Mouse (Mus musculus): ENCODE measurements around the gene Olfr1231. TPM values are rescaled to one million over a fixed set of nuclear protein-coding genes. Genes with fewer than 3 reads are reported as not detected.

Olfr1231 gene
- not detected for polyA plus RNA-seq (2015; fragmentation: Illumina TruSeq; extraction: RNeasy Lipid Tissue Mini Kit (QIAGEN cat#74804); ENCODE audit: low read depth, low replicate concordance)

DNA sequence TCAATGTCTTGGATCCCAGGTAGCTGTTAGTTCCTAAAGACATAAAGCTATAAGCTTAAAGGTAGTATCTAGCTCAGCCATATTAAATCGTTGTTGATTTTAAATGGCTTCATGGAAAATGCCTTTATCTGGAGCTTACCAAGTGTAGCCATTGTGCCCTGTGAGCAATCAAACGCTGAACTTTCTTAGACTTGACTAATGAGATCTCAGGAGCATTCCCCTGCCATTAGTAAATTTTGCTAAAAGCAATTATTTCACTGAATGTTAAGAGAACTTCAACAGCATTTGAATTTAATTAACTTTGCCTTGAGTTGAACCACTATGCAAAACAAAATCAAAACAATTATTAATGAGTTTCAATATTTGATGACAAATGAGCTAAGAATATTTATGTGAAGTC lies at the start of gene Olfr1231:
Olfr1231 (minus strand) TSS at position 101 of the 400 bp plus-strand sequence.

DNA sequence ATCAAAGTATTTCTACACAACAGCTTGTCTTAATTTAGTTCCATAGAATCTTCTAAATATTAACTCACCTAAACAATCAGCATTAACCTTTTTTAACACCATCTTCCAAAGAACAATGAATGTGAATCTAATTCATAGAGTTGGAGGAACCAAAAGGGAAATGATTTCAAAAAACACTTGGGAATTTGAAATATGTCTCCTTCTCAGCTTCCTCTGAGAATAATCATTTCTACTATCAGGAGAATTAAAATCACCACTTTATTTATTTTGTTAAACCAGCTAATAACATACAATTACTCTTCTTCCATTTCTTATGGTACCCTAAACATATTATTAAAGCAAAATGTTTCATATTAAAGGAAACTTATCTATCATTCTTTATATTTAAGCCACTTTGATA lies 35.4 kb upstream of the Olfr1231 start, which contains the start of gene Olfr1233:
Olfr1233 (minus strand) TSS at position 101 of the 400 bp plus-strand sequence.

DNA sequence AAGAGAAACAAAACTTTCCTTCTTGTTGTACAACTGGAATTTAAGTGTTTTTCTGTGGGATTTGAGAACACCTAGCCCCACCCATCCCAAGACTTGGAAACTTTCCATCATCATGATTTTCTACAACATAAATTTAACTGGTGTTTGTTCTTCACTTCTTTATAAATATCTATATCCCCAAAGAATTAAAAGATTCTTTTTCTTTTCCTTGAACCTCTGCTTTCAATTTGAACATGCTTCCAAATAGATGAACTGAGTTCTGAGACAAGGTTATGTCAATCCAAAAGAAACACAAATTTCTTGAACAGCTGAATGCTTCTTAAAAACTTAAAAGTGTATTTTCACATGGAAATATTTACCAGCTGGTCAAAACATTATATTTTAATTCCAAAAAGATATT lies 22.7 kb upstream of the Olfr1231 start, which contains the start of gene Olfr1232:
Olfr1232 (minus strand) TSS at position 101 of the 400 bp plus-strand sequence.

DNA sequence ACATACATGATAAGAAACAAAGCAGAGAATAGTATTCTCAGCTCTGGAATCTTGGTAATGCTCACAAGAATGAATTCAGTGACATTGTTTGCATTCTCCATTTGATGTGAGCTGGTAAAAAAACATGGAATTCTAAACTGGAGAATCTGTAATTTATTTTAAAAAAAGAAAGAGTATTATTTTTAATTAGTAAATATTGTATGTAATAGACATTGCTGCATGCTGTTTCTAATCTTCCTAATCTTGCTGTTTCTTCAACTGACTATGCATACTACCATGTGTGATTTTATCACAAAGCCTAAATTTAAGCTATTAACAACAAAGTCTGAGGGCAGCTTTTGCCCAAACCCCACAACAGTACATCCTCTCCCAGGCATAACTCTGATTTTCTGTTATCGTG lies 9.7 kb downstream of the Olfr1231 start, which contains the start of gene Olfr1230:
Olfr1230 (minus strand) TSS at position 101 of the 400 bp plus-strand sequence.

DNA sequence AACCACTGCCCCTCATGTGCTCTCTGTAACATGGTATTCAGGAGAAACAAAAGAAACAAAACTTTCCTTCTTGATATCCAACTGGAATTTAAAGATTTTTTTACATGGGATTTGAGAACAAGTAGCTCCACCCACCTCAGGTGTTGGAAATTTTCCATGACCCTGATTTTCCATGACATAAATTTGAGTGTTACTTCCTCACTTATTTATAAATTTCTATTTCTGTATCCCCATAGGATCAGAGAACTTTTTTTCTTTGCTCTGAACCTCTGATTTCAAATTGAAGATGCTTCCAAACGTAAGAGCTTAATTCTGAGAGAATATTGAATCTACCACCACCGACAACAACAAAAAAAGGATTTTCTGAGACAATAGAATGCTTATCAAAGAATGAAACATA lies 19.0 kb downstream of the Olfr1231 start, which contains the start of gene Olfr1229:
Olfr1229 (minus strand) TSS at position 101 of the 400 bp plus-strand sequence.

DNA sequence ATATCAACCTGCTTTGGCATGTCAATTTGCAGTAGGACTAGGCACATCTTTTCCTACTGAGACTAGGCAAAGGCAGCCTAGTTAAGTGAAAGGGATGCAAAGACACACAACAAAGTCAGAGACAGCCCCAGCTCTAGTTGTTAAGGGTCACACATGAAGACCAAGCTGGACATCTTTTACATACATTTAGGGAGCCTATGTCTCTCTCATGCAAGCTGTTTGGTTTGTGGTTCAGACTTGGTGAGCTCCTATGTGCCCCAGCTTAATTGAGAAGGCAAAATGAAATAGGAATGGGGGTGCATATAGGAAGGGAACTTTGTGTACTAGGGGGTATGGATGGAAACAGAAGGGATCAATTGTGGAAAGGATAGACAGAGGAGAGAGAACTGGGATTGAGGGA lies 52.9 kb downstream of the Olfr1231 start, which contains the start of gene Olfr1228:
Olfr1228 (minus strand) TSS at position 101 of the 400 bp plus-strand sequence.

Other genes starting within 250 kb of the Olfr1231 start
- gene Olfr1218, start 245.9 kb downstream of the Olfr1231 start, polyA plus RNA-seq (2015; fragmentation: Illumina TruSeq; extraction: RNeasy Lipid Tissue Mini Kit (QIAGEN cat#74804); ENCODE audit: low read depth, low replicate concordance) = not detected
- gene Olfr1219, start 223.6 kb downstream of the Olfr1231 start, polyA plus RNA-seq (2015; fragmentation: Illumina TruSeq; extraction: RNeasy Lipid Tissue Mini Kit (QIAGEN cat#74804); ENCODE audit: low read depth, low replicate concordance) = not detected
- not detected for gene Olfr1220, start 200.2 kb downstream of the Olfr1231 start, polyA plus RNA-seq (2015; fragmentation: Illumina TruSeq; extraction: RNeasy Lipid Tissue Mini Kit (QIAGEN cat#74804); ENCODE audit: low read depth, low replicate concordance)
- not detected for gene Olfr1221, start 189.8 kb downstream of the Olfr1231 start, polyA plus RNA-seq (2015; fragmentation: Illumina TruSeq; extraction: RNeasy Lipid Tissue Mini Kit (QIAGEN cat#74804); ENCODE audit: low read depth, low replicate concordance)
- gene Olfr1222, start 174.0 kb downstream of the Olfr1231 start, polyA plus RNA-seq (2015; fragmentation: Illumina TruSeq; extraction: RNeasy Lipid Tissue Mini Kit (QIAGEN cat#74804); ENCODE audit: low read depth, low replicate concordance) = not detected
- not detected for gene Olfr1223, start 155.5 kb downstream of the Olfr1231 start, polyA plus RNA-seq (2015; fragmentation: Illumina TruSeq; extraction: RNeasy Lipid Tissue Mini Kit (QIAGEN cat#74804); ENCODE audit: low read depth, low replicate concordance)
- gene Olfr1224-ps1, start 143.0 kb downstream of the Olfr1231 start, polyA plus RNA-seq (2015; fragmentation: Illumina TruSeq; extraction: RNeasy Lipid Tissue Mini Kit (QIAGEN cat#74804); ENCODE audit: low read depth, low replicate concordance) = not detected
- not detected for gene Olfr1225, start 132.4 kb downstream of the Olfr1231 start, polyA plus RNA-seq (2015; fragmentation: Illumina TruSeq; extraction: RNeasy Lipid Tissue Mini Kit (QIAGEN cat#74804); ENCODE audit: low read depth, low replicate concordance)
- not detected for gene Olfr1226, start 107.0 kb downstream of the Olfr1231 start, polyA plus RNA-seq (2015; fragmentation: Illumina TruSeq; extraction: RNeasy Lipid Tissue Mini Kit (QIAGEN cat#74804); ENCODE audit: low read depth, low replicate concordance)
- not detected for gene Olfr1228, start 53.0 kb downstream of the Olfr1231 start, polyA plus RNA-seq (2015; fragmentation: Illumina TruSeq; extraction: RNeasy Lipid Tissue Mini Kit (QIAGEN cat#74804); ENCODE audit: low read depth, low replicate concordance)
- not detected for gene Olfr1229, start 19.1 kb downstream of the Olfr1231 start, polyA plus RNA-seq (2015; fragmentation: Illumina TruSeq; extraction: RNeasy Lipid Tissue Mini Kit (QIAGEN cat#74804); ENCODE audit: low read depth, low replicate concordance)
- not detected for gene Olfr1230, start 9.8 kb downstream of the Olfr1231 start, polyA plus RNA-seq (2015; fragmentation: Illumina TruSeq; extraction: RNeasy Lipid Tissue Mini Kit (QIAGEN cat#74804); ENCODE audit: low read depth, low replicate concordance)
- not detected for gene Olfr1232, start 22.6 kb upstream of the Olfr1231 start, polyA plus RNA-seq (2015; fragmentation: Illumina TruSeq; extraction: RNeasy Lipid Tissue Mini Kit (QIAGEN cat#74804); ENCODE audit: low read depth, low replicate concordance)
- gene Olfr1233, start 35.3 kb upstream of the Olfr1231 start, polyA plus RNA-seq (2015; fragmentation: Illumina TruSeq; extraction: RNeasy Lipid Tissue Mini Kit (QIAGEN cat#74804); ENCODE audit: low read depth, low replicate concordance) = not detected
- gene Olfr1234, start 57.8 kb upstream of the Olfr1231 start, polyA plus RNA-seq (2015; fragmentation: Illumina TruSeq; extraction: RNeasy Lipid Tissue Mini Kit (QIAGEN cat#74804); ENCODE audit: low read depth, low replicate concordance) = not detected
- not detected for gene Olfr1238, start 102.6 kb upstream of the Olfr1231 start, polyA plus RNA-seq (2015; fragmentation: Illumina TruSeq; extraction: RNeasy Lipid Tissue Mini Kit (QIAGEN cat#74804); ENCODE audit: low read depth, low replicate concordance)
- gene Olfr1239, start 113.3 kb upstream of the Olfr1231 start, polyA plus RNA-seq (2015; fragmentation: Illumina TruSeq; extraction: RNeasy Lipid Tissue Mini Kit (QIAGEN cat#74804); ENCODE audit: low read depth, low replicate concordance) = not detected
- not detected for gene Olfr1240, start 135.9 kb upstream of the Olfr1231 start, polyA plus RNA-seq (2015; fragmentation: Illumina TruSeq; extraction: RNeasy Lipid Tissue Mini Kit (QIAGEN cat#74804); ENCODE audit: low read depth, low replicate concordance)
- gene Olfr1241, start 180.1 kb upstream of the Olfr1231 start, polyA plus RNA-seq (2015; fragmentation: Illumina TruSeq; extraction: RNeasy Lipid Tissue Mini Kit (QIAGEN cat#74804); ENCODE audit: low read depth, low replicate concordance) = not detected
- gene Olfr1242, start 191.3 kb upstream of the Olfr1231 start, polyA plus RNA-seq (2015; fragmentation: Illumina TruSeq; extraction: RNeasy Lipid Tissue Mini Kit (QIAGEN cat#74804); ENCODE audit: low read depth, low replicate concordance) = not detected
- gene Olfr1243, start 224.4 kb upstream of the Olfr1231 start, polyA plus RNA-seq (2015; fragmentation: Illumina TruSeq; extraction: RNeasy Lipid Tissue Mini Kit (QIAGEN cat#74804); ENCODE audit: low read depth, low replicate concordance) = not detected

Data from brain, adult 10 weeks (tissue).